Mouse (Mus musculus): ENCODE measurements around the gene Etl4. TPM values are rescaled to one million over a fixed set of nuclear protein-coding genes. Genes with fewer than 3 reads are reported as not detected.

Gene Etl4
- polyA plus RNA-seq, 1 experiment, result 154 TPM

DNA sequence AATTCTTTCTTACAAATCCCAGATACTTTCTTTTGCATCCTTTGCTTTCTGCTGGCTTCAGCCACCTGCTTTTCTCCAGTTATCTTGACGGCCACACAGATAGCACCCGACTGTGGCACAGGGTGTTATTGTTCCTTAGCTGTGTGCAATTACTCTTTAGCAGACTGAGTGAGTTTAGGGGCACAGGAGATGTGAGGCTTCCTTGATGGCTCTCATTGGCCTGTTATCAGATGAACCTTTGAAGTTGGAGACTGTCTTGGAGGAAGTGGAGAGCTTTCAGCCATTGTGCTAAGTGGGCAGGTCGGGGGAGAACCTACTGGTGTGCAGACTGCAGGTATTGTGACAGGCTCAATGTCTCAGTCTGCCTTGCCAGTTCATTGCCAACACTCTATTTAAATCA lies 623.0 kb downstream of the Etl4 start:
- Histone ChIP-seq H3K9ac (ENCODE audit: low read depth, poor library complexity, severe bottlenecking) (no peak overlapping the region), H3K4me3 (ENCODE audit: low read depth, low read length) (no peak overlapping the region), H3K27ac (ENCODE audit: insufficient read depth, low read length) (no peak overlapping the region), H3K36me3 (ENCODE audit: control insufficient read depth, insufficient read depth, low read length, poor library complexity, severe bottlenecking) (peaks cover 75% of the 10 kb centered on the region), H3K27me3 (ENCODE audit: control insufficient read depth, insufficient read depth, low read length, poor library complexity, severe bottlenecking) (no peaks in the 10 kb centered on the region), H3K4me1 (ENCODE audit: control insufficient read depth, insufficient read depth, low read length) (no peaks in the 10 kb centered on the region), H3K9me3 (replicated peaks; ENCODE audit: control insufficient read depth, insufficient read depth, low read length, poor library complexity, severe bottlenecking) (no peaks in the 10 kb centered on the region)
- TF ChIP-seq EP300 (IDR thresholded peaks at IDR 0.05; ENCODE audit: insufficient read depth, low read depth, low read length) (no peak), CTCF (IDR thresholded peaks at IDR 0.05; ENCODE audit: low read depth, low read length) (no peak), POLR2A (IDR thresholded peaks at IDR 0.05; ENCODE audit: insufficient read depth, low read length) (no peak)

GRCm38 (mm10) chr2:20537785-20538184 lies 628.2 kb downstream of the Etl4 start:
- Histone ChIP-seq H3K4me1 (ENCODE audit: control insufficient read depth, insufficient read depth, low read length) (no peaks in the 10 kb centered on the region), H3K9ac (ENCODE audit: low read depth, poor library complexity, severe bottlenecking) (no peak overlapping the region), H3K36me3 (ENCODE audit: control insufficient read depth, insufficient read depth, low read length, poor library complexity, severe bottlenecking) (peaks cover 63% of the 10 kb centered on the region), H3K4me3 (ENCODE audit: low read depth, low read length) (no peak overlapping the region), H3K9me3 (replicated peaks; ENCODE audit: control insufficient read depth, insufficient read depth, low read length, poor library complexity, severe bottlenecking) (no peaks in the 10 kb centered on the region; the same call in 1 of the 2 replicates), H3K27ac (ENCODE audit: insufficient read depth, low read length) (no peak overlapping the region), H3K27me3 (ENCODE audit: control insufficient read depth, insufficient read depth, low read length, poor library complexity, severe bottlenecking) (no peaks in the 10 kb centered on the region)
- no peak for TF ChIP-seq CTCF (IDR thresholded peaks at IDR 0.05; ENCODE audit: low read depth, low read length)
- no peak for TF ChIP-seq POLR2A (IDR thresholded peaks at IDR 0.05; ENCODE audit: insufficient read depth, low read length)
- no peak for TF ChIP-seq EP300 (IDR thresholded peaks at IDR 0.05; ENCODE audit: insufficient read depth, low read depth, low read length)

GRCm38 (mm10) chr2:20538871-20539270 lies 629.3 kb downstream of the Etl4 start:
- TF ChIP-seq EP300 (IDR thresholded peaks at IDR 0.05; ENCODE audit: insufficient read depth, low read depth, low read length), result no peak
- TF ChIP-seq POLR2A (IDR thresholded peaks at IDR 0.05; ENCODE audit: insufficient read depth, low read length), result no peak
- TF ChIP-seq CTCF (IDR thresholded peaks at IDR 0.05; ENCODE audit: low read depth, low read length), result no peak
- Histone ChIP-seq H3K9ac (ENCODE audit: low read depth, poor library complexity, severe bottlenecking) (no peak overlapping the region), H3K9me3 (replicated peaks; ENCODE audit: control insufficient read depth, insufficient read depth, low read length, poor library complexity, severe bottlenecking) (peaks cover 8% of the 10 kb centered on the region; the same call in 1 of the 2 replicates), H3K36me3 (ENCODE audit: control insufficient read depth, insufficient read depth, low read length, poor library complexity, severe bottlenecking) (peaks cover 64% of the 10 kb centered on the region), H3K27ac (ENCODE audit: insufficient read depth, low read length) (no peak overlapping the region), H3K4me3 (ENCODE audit: low read depth, low read length) (no peak overlapping the region), H3K4me1 (ENCODE audit: control insufficient read depth, insufficient read depth, low read length) (no peaks in the 10 kb centered on the region), H3K27me3 (ENCODE audit: control insufficient read depth, insufficient read depth, low read length, poor library complexity, severe bottlenecking) (no peaks in the 10 kb centered on the region)

- Histone ChIP-seq H3K4me3 (ENCODE audit: low read depth, low read length) (no peak overlapping the region), H3K9me3 (replicated peaks; ENCODE audit: control insufficient read depth, insufficient read depth, low read length, poor library complexity, severe bottlenecking) (peaks cover 14% of the 10 kb centered on the region), H3K9ac (ENCODE audit: low read depth, poor library complexity, severe bottlenecking) (no peak overlapping the region), H3K4me1 (ENCODE audit: control insufficient read depth, insufficient read depth, low read length) (no peaks in the 10 kb centered on the region), H3K36me3 (ENCODE audit: control insufficient read depth, insufficient read depth, low read length, poor library complexity, severe bottlenecking) (peaks cover 52% of the 10 kb centered on the region), H3K27me3 (ENCODE audit: control insufficient read depth, insufficient read depth, low read length, poor library complexity, severe bottlenecking) (no peaks in the 10 kb centered on the region), H3K27ac (ENCODE audit: insufficient read depth, low read length) (no peak overlapping the region)
- no peak for TF ChIP-seq EP300 (IDR thresholded peaks at IDR 0.05; ENCODE audit: insufficient read depth, low read depth, low read length)
- no peak for TF ChIP-seq POLR2A (IDR thresholded peaks at IDR 0.05; ENCODE audit: insufficient read depth, low read length)
- TF ChIP-seq CTCF (IDR thresholded peaks at IDR 0.05; ENCODE audit: low read depth, low read length), result no peak
Observed at GRCm38 (mm10) chr2:20541261-20541660, 631.7 kb downstream of the Etl4 start.

DNA sequence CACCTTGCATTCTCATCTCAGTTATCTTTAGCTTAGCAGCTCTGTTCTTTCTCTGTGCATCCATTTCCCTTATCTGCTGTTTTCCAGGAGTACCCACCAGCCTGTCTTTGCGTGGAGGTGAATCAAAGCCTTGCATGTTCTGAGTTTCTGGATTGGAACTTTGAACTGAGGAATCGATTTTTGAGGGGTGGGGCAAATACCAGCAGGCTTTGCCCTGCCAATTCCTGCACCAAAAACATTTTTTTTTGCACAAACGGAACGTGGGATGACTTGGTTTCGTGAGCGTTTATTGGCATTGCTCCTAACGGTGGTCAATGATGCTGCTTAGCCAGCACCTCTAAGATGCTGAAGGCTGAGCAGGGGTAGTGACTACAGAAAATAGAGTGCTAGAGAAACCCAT lies 632.7 kb downstream of the Etl4 start:
- Histone ChIP-seq H3K4me3 (ENCODE audit: low read depth, low read length) (no peak overlapping the region), H3K27me3 (ENCODE audit: control insufficient read depth, insufficient read depth, low read length, poor library complexity, severe bottlenecking) (no peaks in the 10 kb centered on the region), H3K36me3 (ENCODE audit: control insufficient read depth, insufficient read depth, low read length, poor library complexity, severe bottlenecking) (peaks cover 47% of the 10 kb centered on the region), H3K27ac (ENCODE audit: insufficient read depth, low read length) (no peak overlapping the region), H3K9ac (ENCODE audit: low read depth, poor library complexity, severe bottlenecking) (no peak overlapping the region), H3K9me3 (replicated peaks; ENCODE audit: control insufficient read depth, insufficient read depth, low read length, poor library complexity, severe bottlenecking) (peaks cover 14% of the 10 kb centered on the region), H3K4me1 (ENCODE audit: control insufficient read depth, insufficient read depth, low read length) (no peaks in the 10 kb centered on the region)
- TF ChIP-seq POLR2A (IDR thresholded peaks at IDR 0.05; ENCODE audit: insufficient read depth, low read length), result no peak
- no peak for TF ChIP-seq EP300 (IDR thresholded peaks at IDR 0.05; ENCODE audit: insufficient read depth, low read depth, low read length)
- no peak for TF ChIP-seq CTCF (IDR thresholded peaks at IDR 0.05; ENCODE audit: low read depth, low read length)

- TF ChIP-seq CTCF (IDR thresholded peaks at IDR 0.05; ENCODE audit: low read depth, low read length) (no peak), EP300 (IDR thresholded peaks at IDR 0.05; ENCODE audit: insufficient read depth, low read depth, low read length) (no peak), POLR2A (IDR thresholded peaks at IDR 0.05; ENCODE audit: insufficient read depth, low read length) (no peak)
- H3K36me3 ChIP-seq (ENCODE audit: control insufficient read depth, insufficient read depth, low read length, poor library complexity, severe bottlenecking), result peaks cover 19% of the 10 kb centered on the region
- H3K4me3 ChIP-seq (ENCODE audit: low read depth, low read length), result no peak overlapping the region
- peaks cover 14% of the 10 kb centered on the region for H3K9me3 ChIP-seq (replicated peaks; ENCODE audit: control insufficient read depth, insufficient read depth, low read length, poor library complexity, severe bottlenecking)
- no peak overlapping the region; the same call in 1 of the 2 replicates for H3K9ac ChIP-seq (ENCODE audit: low read depth, poor library complexity, severe bottlenecking)
- H3K4me1 ChIP-seq (ENCODE audit: control insufficient read depth, insufficient read depth, low read length), result peaks cover 4% of the 10 kb centered on the region
- H3K27me3 ChIP-seq (ENCODE audit: control insufficient read depth, insufficient read depth, low read length, poor library complexity, severe bottlenecking), result no peaks in the 10 kb centered on the region
- peak overlapping the region; percentile 74 for H3K27ac ChIP-seq (ENCODE audit: insufficient read depth, low read length)
Observed at GRCm38 (mm10) chr2:20545624-20546023, 636.0 kb downstream of the Etl4 start.
